Mouse (Mus musculus): Measurements from ENCODE around the gene Larp7. TPM values are rescaled to one million over a fixed set of nuclear protein-coding genes. Genes with fewer than 3 reads are reported as not detected.

Gene Larp7
- 36.7 and 41.8 TPM in 2 replicates for polyA plus RNA-seq (2014; fragmentation: Nextera tagmentation; extraction: Ambion mirVana)

- peaks cover 3% of the 10 kb centered on the region; the same call in 1 of the 2 replicates for H3K4me1 ChIP-seq (ENCODE audit: control insufficient read depth, insufficient read depth, low read length)
- peak within 1 kb of the TSS; percentile 63 for H3K4me3 ChIP-seq (ENCODE audit: low read depth, low read length)
- H3K4me2 ChIP-seq (ENCODE audit: low read length), result peak within 1 kb of the TSS; percentile 69
- H3K36me3 ChIP-seq (ENCODE audit: control insufficient read depth, insufficient read depth, low read length), result 0 out of 2 replicates have a peak, but pooled peaks cover 12% of the 10 kb centered on the region
- H3K27ac ChIP-seq (ENCODE audit: low read depth, low read length), result peak within 1 kb of the TSS; percentile 90
- H3K9ac ChIP-seq (ENCODE audit: low read length), result peak within 1 kb of the TSS; percentile 80
- DNase-seq (ENCODE audit: low spot score) (peak; percentile 100), ATAC-seq (peak; percentile 99)
- WGBS, result under 1% methylated on average over 73 of the region's 73 CpGs
- no peaks in the 10 kb centered on the region for H3K9me3 ChIP-seq (replicated peaks; ENCODE audit: control insufficient read depth, low read length)
- no peaks in the 10 kb centered on the region for H3K27me3 ChIP-seq (replicated peaks; ENCODE audit: control insufficient read depth, insufficient read depth, low read length)
These were observed at the start of gene Larp7, which contains the start of gene Zgrf1 for GRCm38 (mm10) chr3:127552973-127553719. Larp7 (minus strand) TSS chr3:127553349. Zgrf1 (plus strand) TSS chr3:127553489.

- H3K36me3 ChIP-seq (ENCODE audit: control insufficient read depth, insufficient read depth, low read length), result peaks cover 21% of the 10 kb centered on the region
- 80% methylated on average over 1 of the region's 1 CpGs for WGBS
- H3K9me3 ChIP-seq (replicated peaks; ENCODE audit: control insufficient read depth, low read length), result no peaks in the 10 kb centered on the region
- H3K4me2 ChIP-seq (ENCODE audit: low read length), result no peak overlapping the region
- no peak for ATAC-seq
- no peaks in the 10 kb centered on the region for H3K27me3 ChIP-seq (replicated peaks; ENCODE audit: control insufficient read depth, insufficient read depth, low read length)
- H3K27ac ChIP-seq (ENCODE audit: low read depth, low read length), result no peak overlapping the region
- DNase-seq (ENCODE audit: low spot score), result no peak
- H3K4me3 ChIP-seq (ENCODE audit: low read depth, low read length), result no peak overlapping the region
- no peaks in the 10 kb centered on the region for H3K4me1 ChIP-seq (ENCODE audit: control insufficient read depth, insufficient read depth, low read length)
- no peak overlapping the region for H3K9ac ChIP-seq (ENCODE audit: low read length)
These were observed 44.0 kb upstream of the Larp7 start for GRCm38 (mm10) chr3:127597136-127597535.

- H3K4me2 ChIP-seq (ENCODE audit: low read length), result no peak overlapping the region
- peaks cover 25% of the 10 kb centered on the region for H3K36me3 ChIP-seq (ENCODE audit: control insufficient read depth, insufficient read depth, low read length)
- DNase-seq (ENCODE audit: low spot score), result peak; percentile 83
- no peak overlapping the region for H3K27ac ChIP-seq (ENCODE audit: low read depth, low read length)
- no peak overlapping the region for H3K4me3 ChIP-seq (ENCODE audit: low read depth, low read length)
- no peaks in the 10 kb centered on the region for H3K27me3 ChIP-seq (replicated peaks; ENCODE audit: control insufficient read depth, insufficient read depth, low read length)
- no peaks in the 10 kb centered on the region for H3K4me1 ChIP-seq (ENCODE audit: control insufficient read depth, insufficient read depth, low read length)
- no peaks in the 10 kb centered on the region for H3K9me3 ChIP-seq (replicated peaks; ENCODE audit: control insufficient read depth, low read length)
- no peak overlapping the region for H3K9ac ChIP-seq (ENCODE audit: low read length)
- 55% methylated on average over 4 of the region's 4 CpGs for WGBS
- ATAC-seq, result peak; percentile 85
These were observed 19.4 kb upstream of the Larp7 start for GRCm38 (mm10) chr3:127572557-127572956.

- Histone ChIP-seq H3K27ac (ENCODE audit: low read depth, low read length) (no peak overlapping the region), H3K27me3 (replicated peaks; ENCODE audit: control insufficient read depth, insufficient read depth, low read length) (no peaks in the 10 kb centered on the region), H3K4me3 (ENCODE audit: low read depth, low read length) (no peak overlapping the region), H3K9ac (ENCODE audit: low read length) (no peak overlapping the region), H3K9me3 (replicated peaks; ENCODE audit: control insufficient read depth, low read length) (no peaks in the 10 kb centered on the region), H3K4me2 (ENCODE audit: low read length) (no peak overlapping the region), H3K4me1 (ENCODE audit: control insufficient read depth, insufficient read depth, low read length) (no peaks in the 10 kb centered on the region), H3K36me3 (ENCODE audit: control insufficient read depth, insufficient read depth, low read length) (peaks cover 44% of the 10 kb centered on the region)
- ATAC-seq (no peak), DNase-seq (ENCODE audit: low spot score) (no peak)
- 78% methylated on average over 3 of the region's 3 CpGs for WGBS
These were observed 12.0 kb upstream of the Larp7 start for GRCm38 (mm10) chr3:127565129-127565528.

GRCm38 (mm10) chr3:127562974-127563373, 9.8 kb upstream of the Larp7 start:
- DNase-seq (ENCODE audit: low spot score) (no peak), ATAC-seq (no peak)
- H3K4me3 ChIP-seq (ENCODE audit: low read depth, low read length), result no peak overlapping the region
- peaks cover 38% of the 10 kb centered on the region for H3K36me3 ChIP-seq (ENCODE audit: control insufficient read depth, insufficient read depth, low read length)
- 97% methylated on average over 4 of the region's 4 CpGs for WGBS
- H3K9ac ChIP-seq (ENCODE audit: low read length), result no peak overlapping the region
- no peak overlapping the region for H3K4me2 ChIP-seq (ENCODE audit: low read length)
- no peaks in the 10 kb centered on the region for H3K4me1 ChIP-seq (ENCODE audit: control insufficient read depth, insufficient read depth, low read length)
- H3K27ac ChIP-seq (ENCODE audit: low read depth, low read length), result no peak overlapping the region
- H3K9me3 ChIP-seq (replicated peaks; ENCODE audit: control insufficient read depth, low read length), result no peaks in the 10 kb centered on the region
- no peaks in the 10 kb centered on the region for H3K27me3 ChIP-seq (replicated peaks; ENCODE audit: control insufficient read depth, insufficient read depth, low read length)

GRCm38 (mm10) chr3:127558201-127558600, 5.1 kb upstream of the Larp7 start:
- Histone ChIP-seq H3K27me3 (replicated peaks; ENCODE audit: control insufficient read depth, insufficient read depth, low read length) (no peaks in the 10 kb centered on the region), H3K36me3 (ENCODE audit: control insufficient read depth, insufficient read depth, low read length) (peaks cover 33% of the 10 kb centered on the region), H3K27ac (ENCODE audit: low read depth, low read length) (no peak overlapping the region), H3K9me3 (replicated peaks; ENCODE audit: control insufficient read depth, low read length) (no peaks in the 10 kb centered on the region), H3K9ac (ENCODE audit: low read length) (no peak overlapping the region), H3K4me3 (ENCODE audit: low read depth, low read length) (no peak overlapping the region), H3K4me1 (ENCODE audit: control insufficient read depth, insufficient read depth, low read length) (peaks cover 3% of the 10 kb centered on the region; the same call in 1 of the 2 replicates), H3K4me2 (ENCODE audit: low read length) (no peak overlapping the region)
- ATAC-seq, result no peak
- no peak for DNase-seq (ENCODE audit: low spot score)

GRCm38 (mm10) chr3:127554723-127555122, 1.6 kb upstream of the Larp7 start:
- peaks cover 3% of the 10 kb centered on the region; the same call in 1 of the 2 replicates for H3K4me1 ChIP-seq (ENCODE audit: control insufficient read depth, insufficient read depth, low read length)
- peak; percentile 60 for DNase-seq (ENCODE audit: low spot score)
- H3K9me3 ChIP-seq (replicated peaks; ENCODE audit: control insufficient read depth, low read length), result no peaks in the 10 kb centered on the region
- no peaks in the 10 kb centered on the region for H3K27me3 ChIP-seq (replicated peaks; ENCODE audit: control insufficient read depth, insufficient read depth, low read length)
- H3K4me3 ChIP-seq (ENCODE audit: low read depth, low read length), result no peak overlapping the region
- peak overlapping the region; percentile 69; the same call in 1 of the 2 replicates for H3K4me2 ChIP-seq (ENCODE audit: low read length)
- no peak for ATAC-seq
- no peak overlapping the region for H3K9ac ChIP-seq (ENCODE audit: low read length)
- 59% methylated on average over 5 of the region's 5 CpGs for WGBS
- H3K36me3 ChIP-seq (ENCODE audit: control insufficient read depth, insufficient read depth, low read length), result 0 out of 2 replicates have a peak, but pooled peaks cover 12% of the 10 kb centered on the region
- H3K27ac ChIP-seq (ENCODE audit: low read depth, low read length), result no peak overlapping the region

- 0 out of 2 replicates have a peak, but pooled peaks have one; percentile 1 for ATAC-seq
- 0% methylated on average over 4 of the region's 4 CpGs for WGBS
- peak overlapping the region; percentile 60 for H3K9ac ChIP-seq (ENCODE audit: low read length)
- 0 out of 2 replicates have a peak, but pooled peaks cover 12% of the 10 kb centered on the region for H3K36me3 ChIP-seq (ENCODE audit: control insufficient read depth, insufficient read depth, low read length)
- peak; percentile 5 for DNase-seq (ENCODE audit: low spot score)
- no peaks in the 10 kb centered on the region for H3K9me3 ChIP-seq (replicated peaks; ENCODE audit: control insufficient read depth, low read length)
- peaks cover 3% of the 10 kb centered on the region; the same call in 1 of the 2 replicates for H3K4me1 ChIP-seq (ENCODE audit: control insufficient read depth, insufficient read depth, low read length)
- no peaks in the 10 kb centered on the region for H3K27me3 ChIP-seq (replicated peaks; ENCODE audit: control insufficient read depth, insufficient read depth, low read length)
- H3K4me3 ChIP-seq (ENCODE audit: low read depth, low read length), result peak overlapping the region; percentile 63
- H3K4me2 ChIP-seq (ENCODE audit: low read length), result peak overlapping the region; percentile 69
- no peak overlapping the region for H3K27ac ChIP-seq (ENCODE audit: low read depth, low read length)
These were observed 533 bp upstream of the Larp7 start for GRCm38 (mm10) chr3:127553720-127554043.

- no peaks in the 10 kb centered on the region for H3K9me3 ChIP-seq (replicated peaks; ENCODE audit: control insufficient read depth, low read length)
- no peak for ATAC-seq
- peak overlapping the region; percentile 63 for H3K4me3 ChIP-seq (ENCODE audit: low read depth, low read length)
- H3K27me3 ChIP-seq (replicated peaks; ENCODE audit: control insufficient read depth, insufficient read depth, low read length), result no peaks in the 10 kb centered on the region
- H3K4me2 ChIP-seq (ENCODE audit: low read length), result peak overlapping the region; percentile 66
- H3K9ac ChIP-seq (ENCODE audit: low read length), result peak overlapping the region; percentile 80
- peaks cover 3% of the 10 kb centered on the region; the same call in 1 of the 2 replicates for H3K4me1 ChIP-seq (ENCODE audit: control insufficient read depth, insufficient read depth, low read length)
- peak overlapping the region; percentile 90; the same call in 1 of the 2 replicates for H3K27ac ChIP-seq (ENCODE audit: low read depth, low read length)
- WGBS, result 7% methylated on average over 12 of the region's 13 CpGs
- 0 out of 2 replicates have a peak, but pooled peaks cover 12% of the 10 kb centered on the region for H3K36me3 ChIP-seq (ENCODE audit: control insufficient read depth, insufficient read depth, low read length)
- no peak for DNase-seq (ENCODE audit: low spot score)
These were observed 646 bp downstream of the Larp7 start for GRCm38 (mm10) chr3:127552434-127552972.
